Comparison of ENCODE assay signal across 8 mouse cellular contexts in the genomic region with DNA sequence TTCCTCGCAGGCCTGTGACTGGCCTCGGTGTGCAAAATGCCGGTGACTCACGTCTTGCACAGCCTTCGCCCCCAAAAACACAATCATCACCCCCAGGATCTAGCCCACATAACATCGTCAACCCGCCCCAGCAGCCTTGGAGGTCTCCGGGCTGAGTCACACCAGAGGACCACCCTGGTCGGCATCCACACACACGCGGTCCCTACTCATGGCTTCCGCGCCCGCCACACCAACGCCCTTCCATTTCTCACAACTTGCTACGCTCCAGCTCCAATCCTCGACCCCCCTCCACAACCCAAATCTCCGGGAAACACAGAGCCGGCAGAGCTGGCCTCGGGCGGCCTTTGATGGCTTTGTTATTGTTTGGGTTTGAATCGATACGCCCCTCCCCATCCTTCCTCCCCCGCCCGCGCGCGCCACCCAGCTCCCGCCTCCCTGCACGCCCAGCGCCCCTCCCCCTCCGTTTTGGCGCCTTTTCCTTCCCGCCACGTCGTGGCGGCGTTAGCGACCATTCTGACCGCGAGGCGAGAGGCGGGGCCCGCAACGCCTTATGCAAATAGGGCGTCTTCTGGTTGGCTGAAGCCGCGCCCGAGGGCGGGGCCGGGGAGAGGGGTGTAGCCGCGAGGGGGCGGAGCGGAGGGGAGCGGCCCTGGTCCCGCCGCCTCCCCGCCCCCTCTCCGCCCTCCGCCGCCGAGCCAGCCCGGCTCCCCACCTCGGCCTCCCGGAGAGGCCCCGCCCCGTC. TPM values are rescaled to one million over a fixed set of nuclear protein-coding genes. Genes with fewer than 3 reads are reported as not detected.
DNase-seq lines count a peak whose midpoint lies in the region; ATAC-seq and TF ChIP-seq lines count a peak whose summit lies in the region.

No protein-coding gene starts in this region.

- peak overlapping the region; percentile 60 for H3K27ac ChIP-seq in cortical plate, adult 2 months (ENCODE audit: insufficient read depth, low read length)

- TF ChIP-seq CTCF in cortical plate, adult 2 months (IDR thresholded peaks at IDR 0.05; ENCODE audit: extremely low read depth, insufficient read depth, low read length) = no peak

- TF ChIP-seq POLR2A in cortical plate, adult 2 months (IDR thresholded peaks at IDR 0.05; ENCODE audit: extremely low read depth, insufficient read depth, low read length) = no peak

- peak overlapping the region; percentile 58 for H3K4me3 ChIP-seq in cortical plate, adult 2 months (ENCODE audit: insufficient read depth, low read length)

- peak; percentile 97 to 98 for DNase-seq in gastrocnemius, adult 8-10 months (ENCODE audit: low spot score in 2 of 2)
- peak; percentile 100 for DNase-seq in induced T-regulatory cell, adult 2 months (ENCODE audit: low read depth)
- DNase-seq in left cerebral cortex, adult 9 months (ENCODE audit: low spot score in 2 of 2) = peak; percentile 86 to 94
- peak; percentile 95 for DNase-seq in right cerebral cortex, postnatal 14 days
- peak; percentile 96 to 98 for DNase-seq in urinary bladder, postnatal 36 days (ENCODE audit: low spot score in 2 of 2)

- ATAC-seq in activated CD4-positive, CD25-positive, alpha-beta regulatory T cell, adult 4 months = peak; percentile 40
- peak; percentile 81 for ATAC-seq in megakaryocyte progenitor cell, adult 5-6 weeks (replicated peaks; ENCODE audit: poor library complexity)

- H3K4me1 ChIP-seq in cortical plate, adult 2 months (ENCODE audit: control insufficient read depth, insufficient read depth, low read length) = no peaks in the 10 kb centered on the region

RNA-seq across cellular contexts. Expression of gene Pim1, which starts 0.4 kb away (rescaled TPM):
- polyA plus RNA-seq in activated CD4-positive, CD25-positive, alpha-beta regulatory T cell, adult 4 months (2017; shearing (Covaris generic)) = 100 to 1,000 TPM; 291 to 376 TPM
- 3.5 and 3.8 TPM in 2 replicates for polyA plus RNA-seq in cortical plate, adult 2 months (2012; rRNA removed)
- total RNA-seq in gastrocnemius, adult 8-10 months (2022) = 10 to 100 TPM in 2 of 4 experiments, 1 to 10 TPM in 2; 8.6 to 18.9 (median 11.3) TPM
- total RNA-seq in megakaryocyte progenitor cell, adult 5-6 weeks (2015) = 41.2 and 52.7 TPM in 2 replicates
- 91.2 and 94.5 TPM in 2 replicates for total RNA-seq in megakaryocyte progenitor cell, adult 5-6 weeks (2017)

RNA-seq across cellular contexts. Expression of gene Gm17657, which starts 59.3 kb away (rescaled TPM):
- under 1 TPM in 1 of 2 experiments, not detected in 1; 0.29 TPM for polyA plus RNA-seq in activated CD4-positive, CD25-positive, alpha-beta regulatory T cell, adult 4 months (2017; shearing (Covaris generic))
- not detected in 2 replicates for polyA plus RNA-seq in cortical plate, adult 2 months (2012; rRNA removed)
- total RNA-seq in gastrocnemius, adult 8-10 months (2022) = not detected
- 0.17 TPM in 1 of 2 replicates, not detected in the other for total RNA-seq in megakaryocyte progenitor cell, adult 5-6 weeks (2015)
- not detected in 2 replicates for total RNA-seq in megakaryocyte progenitor cell, adult 5-6 weeks (2017)

RNA-seq across cellular contexts. Expression of gene Tbc1d22b, which starts 59.4 kb away (rescaled TPM):
- polyA plus RNA-seq in activated CD4-positive, CD25-positive, alpha-beta regulatory T cell, adult 4 months (2017; shearing (Covaris generic)) = 10 to 100 TPM; 11.5 to 14.2 TPM
- polyA plus RNA-seq in cortical plate, adult 2 months (2012; rRNA removed) = 36.5 and 39.5 TPM in 2 replicates
- total RNA-seq in gastrocnemius, adult 8-10 months (2022) = 10 to 100 TPM in 2 of 4 experiments, 1 to 10 TPM in 2; 9.4 to 13.6 (median 10.0) TPM
- 21.7 and 24.8 TPM in 2 replicates for total RNA-seq in megakaryocyte progenitor cell, adult 5-6 weeks (2015)
- 9.3 and 11.3 TPM in 2 replicates for total RNA-seq in megakaryocyte progenitor cell, adult 5-6 weeks (2017)

Comparison
In these comparisons a context has a peak if more than half of its experiments do, and no peak if none do; other contexts are left out.
1. Peak in every context shown above with its lines: DNase-seq, ATAC-seq, H3K4me3 ChIP-seq and H3K27ac ChIP-seq.